In genomic region chr8:79414907-79415306, GRCm38 (mm10) we compare ENCODE assay signal across 10 mouse cellular contexts. TPM values are rescaled to one million over a fixed set of nuclear protein-coding genes. Genes with fewer than 3 reads are reported as not detected.
DNase-seq lines count a peak whose midpoint lies in the region; ATAC-seq lines count a peak whose summit lies in the region.
"Had no signal": no experiment of that assay in that cellular context is flagged by ENCODE, and none has a peak within 500 bp of the region (broad histone marks: within the 10 kb centered on the region; RNA-seq: fewer than 3 reads in every experiment).

No protein-coding gene starts in this region.

- no peak overlapping the region for H3K9ac ChIP-seq in liver, embryonic 15.5 days
- no peak overlapping the region for H3K9ac ChIP-seq in liver, embryonic 12.5 days
- H3K9ac ChIP-seq in intestine, embryonic 15.5 days: no peak overlapping the region
- H3K9ac ChIP-seq: liver, embryonic 13.5 days had no signal

- peak; percentile 42; the same call in 1 of the 2 replicates for ATAC-seq in liver, embryonic 15.5 days (ENCODE audit: insufficient read depth)
- no peak for ATAC-seq in liver, embryonic 12.5 days
- ATAC-seq in granulocyte monocyte progenitor cell, adult 5-6 weeks (replicated peaks; ENCODE audit: poor library complexity, severe bottlenecking): peak; percentile 93
- 0 out of 2 replicates have a peak, but pooled peaks have one; percentile 36 for ATAC-seq in intestine, embryonic 15.5 days
- ATAC-seq in neutrophil, adult 5-6 weeks (ENCODE audit: extremely low read depth, insufficient number of reproducible peaks, low FRiP score, poor library complexity, severe bottlenecking): peak; percentile 61; the same call in 1 of the 2 replicates

- DNase-seq in adrenal gland, adult 2 months: no peak
- no peak for DNase-seq in cerebellum, adult 9-10 months
- DNase-seq: cerebellum, adult 18-20 months; liver, embryonic 13.5 days had no signal

- H3K4me1 ChIP-seq in liver, embryonic 15.5 days (replicated peaks): 0 out of 2 replicates have a peak, but pooled peaks cover 5% of the 10 kb centered on the region
- H3K4me1 ChIP-seq in liver, embryonic 12.5 days: no peaks in the 10 kb centered on the region
- H3K4me1 ChIP-seq in intestine, embryonic 15.5 days (replicated peaks): 0 out of 2 replicates have a peak, but pooled peaks cover 6% of the 10 kb centered on the region
- H3K4me1 ChIP-seq: forebrain, embryonic 10.5 days; liver, embryonic 13.5 days had no signal

- WGBS in liver, embryonic 15.5 days (ENCODE audit: insufficient replicate concordance): 64% methylated on average over 5 of the region's 5 CpGs
- 64% methylated on average over 5 of the region's 5 CpGs for WGBS in liver, embryonic 12.5 days (ENCODE audit: insufficient replicate concordance)
- WGBS in intestine, embryonic 15.5 days: 62% methylated on average over 5 of the region's 5 CpGs

- no peaks in the 10 kb centered on the region for H3K9me3 ChIP-seq in liver, embryonic 15.5 days (replicated peaks)
- H3K9me3 ChIP-seq in liver, embryonic 12.5 days (replicated peaks): no peaks in the 10 kb centered on the region
- H3K9me3 ChIP-seq in intestine, embryonic 15.5 days: no peaks in the 10 kb centered on the region
- H3K9me3 ChIP-seq: forebrain, embryonic 10.5 days; liver, embryonic 13.5 days had no signal

- H3K4me2 ChIP-seq in liver, embryonic 15.5 days: no peak overlapping the region
- no peak overlapping the region for H3K4me2 ChIP-seq in liver, embryonic 12.5 days
- no peak overlapping the region for H3K4me2 ChIP-seq in intestine, embryonic 15.5 days (replicated peaks)
- H3K4me2 ChIP-seq: liver, embryonic 13.5 days had no signal

- no peak overlapping the region for H3K4me3 ChIP-seq in liver, embryonic 15.5 days (replicated peaks)
- H3K4me3 ChIP-seq in liver, embryonic 12.5 days: no peak overlapping the region
- H3K4me3 ChIP-seq in intestine, embryonic 15.5 days (replicated peaks): no peak overlapping the region
- H3K4me3 ChIP-seq: forebrain, embryonic 10.5 days; liver, embryonic 13.5 days had no signal

- H3K27ac ChIP-seq in liver, embryonic 15.5 days (replicated peaks): no peak overlapping the region
- no peak overlapping the region for H3K27ac ChIP-seq in liver, embryonic 12.5 days
- H3K27ac ChIP-seq in intestine, embryonic 15.5 days: no peak overlapping the region
- H3K27ac ChIP-seq: forebrain, embryonic 10.5 days; liver, embryonic 13.5 days had no signal

- H3K36me3 ChIP-seq in liver, embryonic 15.5 days (replicated peaks): no peaks in the 10 kb centered on the region
- H3K36me3 ChIP-seq in liver, embryonic 12.5 days: no peaks in the 10 kb centered on the region
- H3K36me3 ChIP-seq in intestine, embryonic 15.5 days: no peaks in the 10 kb centered on the region
- H3K36me3 ChIP-seq: forebrain, embryonic 10.5 days; liver, embryonic 13.5 days had no signal

- H3K27me3 ChIP-seq in liver, embryonic 15.5 days: no peaks in the 10 kb centered on the region
- H3K27me3 ChIP-seq in liver, embryonic 12.5 days (replicated peaks): no peaks in the 10 kb centered on the region
- no peaks in the 10 kb centered on the region for H3K27me3 ChIP-seq in intestine, embryonic 15.5 days (replicated peaks)
- H3K27me3 ChIP-seq: liver, embryonic 13.5 days had no signal

RNA-seq across cellular contexts. Expression of gene Smad1, which starts 15.6 kb away (rescaled TPM):
- 6.1 and 6.4 TPM in 2 replicates for polyA plus RNA-seq in liver, embryonic 15.5 days (2015; fragmentation: Nextera tagmentation; extraction: Ambion mirVana)
- polyA plus RNA-seq in liver, embryonic 12.5 days (2016; fragmentation: Nextera tagmentation; extraction: Ambion mirVana): 9.5 and 9.6 TPM in 2 replicates
- total RNA-seq in granulocyte monocyte progenitor cell, adult 5-6 weeks (2014; fragmentation: Nextera tagmentation): 13.7 and 18.2 TPM in 2 replicates
- total RNA-seq in granulocyte monocyte progenitor cell, adult 5-6 weeks (2017): 16.4 and 17.3 TPM in 2 replicates
- polyA plus RNA-seq in intestine, embryonic 15.5 days (2015; fragmentation: Nextera tagmentation; extraction: Ambion mirVana): 37.6 and 39.9 TPM in 2 replicates
- 9.4 and 10.8 TPM in 2 replicates for total RNA-seq in neutrophil, adult 5-6 weeks (2017)
- 10 to 100 TPM; 24.2 to 30.4 TPM for total RNA-seq in adrenal gland, adult 2 months (2021)
- 41.3 and 45.2 TPM in 2 replicates for polyA plus RNA-seq in adrenal gland, adult 2 months (2012; rRNA removed)
